Mouse (Mus musculus) bone marrow, adult 2 months (tissue): ENCODE measurements around the gene Kcnk3.

Experiments
- CTCF ChIP-seq: fragments of 200-500 bp; IDR thresholded peaks from 2 replicates; pipeline ENCODE4 v1.5.1; 2011; ENCODE audit warnings: low read length, control low read depth; ENCODE audit not compliant: control insufficient read depth, insufficient read depth
- POLR2A ChIP-seq: fragments of 200-500 bp; IDR thresholded peaks from 2 replicates; pipeline ENCODE4 v1.6.1; 2011; ENCODE audit warnings: low read depth, mild to moderate bottlenecking, control low read depth, low read length, borderline replicate concordance; ENCODE audit not compliant: control insufficient read depth

GRCm38 (mm10) chr5:30625379-30625778 lies 37.4 kb downstream of the Kcnk3 start:
- TF ChIP-seq CTCF (no peak), POLR2A (no peak)
